Mouse (Mus musculus): ENCODE data around the gene Kcnj14. TPM values are rescaled to one million over a fixed set of nuclear protein-coding genes. Genes with fewer than 3 reads are reported as not detected.

Kcnj14 gene
- polyA plus RNA-seq, 1 experiment from 2014 or later, result 0.98 TPM

DNA sequence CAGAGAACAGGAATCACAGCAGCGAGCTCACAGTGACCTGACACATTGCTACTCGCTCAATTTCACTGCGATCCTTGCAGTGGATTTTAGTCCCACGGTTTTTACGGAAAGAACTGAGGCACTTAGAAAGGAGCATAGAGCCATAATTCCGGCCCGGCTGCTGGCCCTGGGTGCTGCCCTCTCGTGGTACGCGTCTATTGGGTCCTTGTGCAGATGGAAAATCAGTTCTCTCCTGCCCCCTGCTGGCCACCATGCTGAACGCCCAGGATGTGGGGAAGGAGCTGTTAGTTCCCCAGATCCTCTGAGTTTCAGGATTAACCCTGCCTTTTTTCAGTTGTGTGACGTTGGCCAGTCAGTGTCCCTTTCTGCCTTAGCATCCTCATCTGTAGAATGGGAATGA lies 23.2 kb downstream of the Kcnj14 start:
- Histone ChIP-seq H3K27ac (ENCODE audit: low read length) (0 out of 2 replicates have a peak overlapping the region, but pooled peaks have one; percentile 31), H3K9me3 (replicated peaks; ENCODE audit: control insufficient read depth, low read length) (no peaks in the 10 kb centered on the region), H3K4me2 (ENCODE audit: low read depth, low read length) (peak overlapping the region; percentile 58), H3K4me3 (replicated peaks; ENCODE audit: low read length) (peak overlapping the region; percentile 30), H3K4me1 (ENCODE audit: control insufficient read depth, insufficient read depth, low read length) (peaks cover 22% of the 10 kb centered on the region), H3K36me3 (ENCODE audit: control insufficient read depth, insufficient read depth, low read length) (no peaks in the 10 kb centered on the region), H3K27me3 (ENCODE audit: control insufficient read depth, insufficient read depth, low read length) (peaks cover 10% of the 10 kb centered on the region), H3K9ac (ENCODE audit: low read length) (peak overlapping the region; percentile 62)
- WGBS, result 3% methylated on average over 12 of the region's 12 CpGs
- ATAC-seq (ENCODE audit: insufficient read depth, low FRiP score), result peak; percentile 51

GRCm38 (mm10) chr7:45800546-45801204 lies 23.9 kb downstream of the Kcnj14 start:
- peak overlapping the region; percentile 30 for H3K4me3 ChIP-seq (replicated peaks; ENCODE audit: low read length)
- ATAC-seq (ENCODE audit: insufficient read depth, low FRiP score), result peak; percentile 65
- H3K9me3 ChIP-seq (replicated peaks; ENCODE audit: control insufficient read depth, low read length), result no peaks in the 10 kb centered on the region
- peak overlapping the region; percentile 31; the same call in 1 of the 2 replicates for H3K27ac ChIP-seq (ENCODE audit: low read length)
- peak overlapping the region; percentile 62 for H3K9ac ChIP-seq (ENCODE audit: low read length)
- no peaks in the 10 kb centered on the region for H3K36me3 ChIP-seq (ENCODE audit: control insufficient read depth, insufficient read depth, low read length)
- 13% methylated on average over 25 of the region's 25 CpGs for WGBS
- H3K4me1 ChIP-seq (ENCODE audit: control insufficient read depth, insufficient read depth, low read length), result peaks cover 22% of the 10 kb centered on the region
- peaks cover 10% of the 10 kb centered on the region for H3K27me3 ChIP-seq (ENCODE audit: control insufficient read depth, insufficient read depth, low read length)
- H3K4me2 ChIP-seq (ENCODE audit: low read depth, low read length), result peak overlapping the region; percentile 58

- Histone ChIP-seq H3K27ac (ENCODE audit: low read length) (no peak overlapping the region; the same call in 1 of the 2 replicates), H3K27me3 (ENCODE audit: control insufficient read depth, insufficient read depth, low read length) (peaks cover 10% of the 10 kb centered on the region), H3K4me2 (ENCODE audit: low read depth, low read length) (peak overlapping the region; percentile 58), H3K4me1 (ENCODE audit: control insufficient read depth, insufficient read depth, low read length) (peaks cover 22% of the 10 kb centered on the region), H3K9ac (ENCODE audit: low read length) (no peak overlapping the region), H3K4me3 (replicated peaks; ENCODE audit: low read length) (peak overlapping the region; percentile 30), H3K36me3 (ENCODE audit: control insufficient read depth, insufficient read depth, low read length) (no peaks in the 10 kb centered on the region), H3K9me3 (replicated peaks; ENCODE audit: control insufficient read depth, low read length) (no peaks in the 10 kb centered on the region)
- WGBS, result 40% methylated on average over 7 of the region's 7 CpGs
- no peak for ATAC-seq (ENCODE audit: insufficient read depth, low FRiP score)
Measured at GRCm38 (mm10) chr7:45800001-45800400, 24.6 kb downstream of the Kcnj14 start.

DNA sequence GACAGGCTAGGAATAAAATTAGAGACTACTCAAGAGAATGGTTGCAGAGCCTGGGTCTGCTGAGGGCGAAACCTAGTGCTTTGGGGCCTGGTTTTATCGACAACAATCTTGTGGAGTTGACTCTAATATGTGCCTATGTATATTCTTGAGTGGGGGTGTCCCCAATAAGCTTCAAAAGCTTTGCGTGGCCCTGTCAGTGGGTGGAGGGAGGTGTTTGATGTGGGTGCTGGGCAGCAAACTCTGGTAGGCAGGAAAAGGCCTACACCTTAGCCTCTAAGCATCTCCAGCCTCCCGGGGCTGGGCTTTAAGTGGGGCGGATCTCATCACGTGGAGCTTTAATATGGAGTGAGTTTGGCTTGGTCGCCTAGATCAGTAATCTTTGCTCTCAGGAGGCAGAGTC lies 25.7 kb downstream of the Kcnj14 start:
- Histone ChIP-seq H3K27me3 (ENCODE audit: control insufficient read depth, insufficient read depth, low read length) (peaks cover 10% of the 10 kb centered on the region), H3K9ac (ENCODE audit: low read length) (peak overlapping the region; percentile 76), H3K4me3 (replicated peaks; ENCODE audit: low read length) (peak overlapping the region; percentile 55), H3K4me1 (ENCODE audit: control insufficient read depth, insufficient read depth, low read length) (peaks cover 22% of the 10 kb centered on the region), H3K27ac (ENCODE audit: low read length) (no peak overlapping the region), H3K4me2 (ENCODE audit: low read depth, low read length) (peak overlapping the region; percentile 93), H3K36me3 (ENCODE audit: control insufficient read depth, insufficient read depth, low read length) (no peaks in the 10 kb centered on the region), H3K9me3 (replicated peaks; ENCODE audit: control insufficient read depth, low read length) (no peaks in the 10 kb centered on the region)
- no peak for ATAC-seq (ENCODE audit: insufficient read depth, low FRiP score)
- 62% methylated on average over 7 of the region's 7 CpGs for WGBS

- Histone ChIP-seq H3K36me3 (ENCODE audit: control insufficient read depth, insufficient read depth, low read length) (no peaks in the 10 kb centered on the region), H3K9ac (ENCODE audit: low read length) (peak overlapping the region; percentile 76), H3K4me1 (ENCODE audit: control insufficient read depth, insufficient read depth, low read length) (peaks cover 22% of the 10 kb centered on the region), H3K4me2 (ENCODE audit: low read depth, low read length) (peak overlapping the region; percentile 93), H3K4me3 (replicated peaks; ENCODE audit: low read length) (peak overlapping the region; percentile 55), H3K27me3 (ENCODE audit: control insufficient read depth, insufficient read depth, low read length) (peaks cover 10% of the 10 kb centered on the region), H3K9me3 (replicated peaks; ENCODE audit: control insufficient read depth, low read length) (no peaks in the 10 kb centered on the region), H3K27ac (ENCODE audit: low read length) (no peak overlapping the region)
- ATAC-seq (ENCODE audit: insufficient read depth, low FRiP score), result no peak
- 3% methylated on average over 19 of the region's 19 CpGs for WGBS
Measured at GRCm38 (mm10) chr7:45798511-45798836, 26.1 kb downstream of the Kcnj14 start.

GRCm38 (mm10) chr7:45797661-45798510 lies 26.7 kb downstream of the Kcnj14 start:
- Histone ChIP-seq H3K36me3 (ENCODE audit: control insufficient read depth, insufficient read depth, low read length) (no peaks in the 10 kb centered on the region), H3K9me3 (replicated peaks; ENCODE audit: control insufficient read depth, low read length) (no peaks in the 10 kb centered on the region), H3K9ac (ENCODE audit: low read length) (peak overlapping the region; percentile 76), H3K27ac (ENCODE audit: low read length) (no peak overlapping the region), H3K4me2 (ENCODE audit: low read depth, low read length) (peak overlapping the region; percentile 93), H3K4me3 (replicated peaks; ENCODE audit: low read length) (peak overlapping the region; percentile 55), H3K4me1 (ENCODE audit: control insufficient read depth, insufficient read depth, low read length) (peaks cover 22% of the 10 kb centered on the region), H3K27me3 (ENCODE audit: control insufficient read depth, insufficient read depth, low read length) (peaks cover 10% of the 10 kb centered on the region)
- 3% methylated on average over 59 of the region's 60 CpGs for WGBS
- no peak for ATAC-seq (ENCODE audit: insufficient read depth, low FRiP score)

GRCm38 (mm10) chr7:45796950-45797349 lies 27.6 kb downstream of the Kcnj14 start:
- H3K4me2 ChIP-seq (ENCODE audit: low read depth, low read length), result no peak overlapping the region
- H3K36me3 ChIP-seq (ENCODE audit: control insufficient read depth, insufficient read depth, low read length), result no peaks in the 10 kb centered on the region
- H3K27me3 ChIP-seq (ENCODE audit: control insufficient read depth, insufficient read depth, low read length), result peaks cover 10% of the 10 kb centered on the region
- no peak for ATAC-seq (ENCODE audit: insufficient read depth, low FRiP score)
- WGBS, result 52% methylated on average over 6 of the region's 6 CpGs
- no peak overlapping the region for H3K9ac ChIP-seq (ENCODE audit: low read length)
- no peaks in the 10 kb centered on the region for H3K9me3 ChIP-seq (replicated peaks; ENCODE audit: control insufficient read depth, low read length)
- peaks cover 22% of the 10 kb centered on the region for H3K4me1 ChIP-seq (ENCODE audit: control insufficient read depth, insufficient read depth, low read length)
- H3K4me3 ChIP-seq (replicated peaks; ENCODE audit: low read length), result no peak overlapping the region
- no peak overlapping the region for H3K27ac ChIP-seq (ENCODE audit: low read length)

- no peak for ATAC-seq (ENCODE audit: insufficient read depth, low FRiP score)
- no peak overlapping the region for H3K4me3 ChIP-seq (replicated peaks; ENCODE audit: low read length)
- WGBS, result 90% methylated on average over 29 of the region's 29 CpGs
- H3K27me3 ChIP-seq (ENCODE audit: control insufficient read depth, insufficient read depth, low read length), result peaks cover 10% of the 10 kb centered on the region
- H3K4me1 ChIP-seq (ENCODE audit: control insufficient read depth, insufficient read depth, low read length), result peaks cover 14% of the 10 kb centered on the region; the same call in 1 of the 2 replicates
- no peak overlapping the region for H3K9ac ChIP-seq (ENCODE audit: low read length)
- H3K9me3 ChIP-seq (replicated peaks; ENCODE audit: control insufficient read depth, low read length), result no peaks in the 10 kb centered on the region
- H3K36me3 ChIP-seq (ENCODE audit: control insufficient read depth, insufficient read depth, low read length), result no peaks in the 10 kb centered on the region
- H3K27ac ChIP-seq (ENCODE audit: low read length), result no peak overlapping the region
- no peak overlapping the region for H3K4me2 ChIP-seq (ENCODE audit: low read depth, low read length)
Measured at GRCm38 (mm10) chr7:45794971-45795370, 29.6 kb downstream of the Kcnj14 start.

GRCm38 (mm10) chr7:45793969-45794585 lies 30.5 kb downstream of the Kcnj14 start:
- Histone ChIP-seq H3K9me3 (replicated peaks; ENCODE audit: control insufficient read depth, low read length) (no peaks in the 10 kb centered on the region), H3K4me3 (replicated peaks; ENCODE audit: low read length) (no peak overlapping the region), H3K27me3 (ENCODE audit: control insufficient read depth, insufficient read depth, low read length) (peaks cover 10% of the 10 kb centered on the region), H3K27ac (ENCODE audit: low read length) (no peak overlapping the region), H3K4me2 (ENCODE audit: low read depth, low read length) (no peak overlapping the region), H3K9ac (ENCODE audit: low read length) (no peak overlapping the region), H3K36me3 (ENCODE audit: control insufficient read depth, insufficient read depth, low read length) (0 out of 2 replicates have a peak, but pooled peaks cover 3% of the 10 kb centered on the region), H3K4me1 (ENCODE audit: control insufficient read depth, insufficient read depth, low read length) (peaks cover 14% of the 10 kb centered on the region; the same call in 1 of the 2 replicates)
- WGBS, result 85% methylated on average over 41 of the region's 44 CpGs
- no peak for ATAC-seq (ENCODE audit: insufficient read depth, low FRiP score)

All from stomach, embryonic 16.5 days (tissue).